Mouse (Mus musculus): ENCODE measurements around the gene Ugt1a2.

Gene Ugt1a2

GRCm38 (mm10) chr1:88234248-88234610 lies 33.8 kb downstream of the Ugt1a2 start:
- DNase-seq (ENCODE audit: low spot score): peak; percentile 11

- DNase-seq (ENCODE audit: low spot score): peak; percentile 30
These were observed 34.2 kb downstream of the Ugt1a2 start for GRCm38 (mm10) chr1:88234646-88235045.

DNA sequence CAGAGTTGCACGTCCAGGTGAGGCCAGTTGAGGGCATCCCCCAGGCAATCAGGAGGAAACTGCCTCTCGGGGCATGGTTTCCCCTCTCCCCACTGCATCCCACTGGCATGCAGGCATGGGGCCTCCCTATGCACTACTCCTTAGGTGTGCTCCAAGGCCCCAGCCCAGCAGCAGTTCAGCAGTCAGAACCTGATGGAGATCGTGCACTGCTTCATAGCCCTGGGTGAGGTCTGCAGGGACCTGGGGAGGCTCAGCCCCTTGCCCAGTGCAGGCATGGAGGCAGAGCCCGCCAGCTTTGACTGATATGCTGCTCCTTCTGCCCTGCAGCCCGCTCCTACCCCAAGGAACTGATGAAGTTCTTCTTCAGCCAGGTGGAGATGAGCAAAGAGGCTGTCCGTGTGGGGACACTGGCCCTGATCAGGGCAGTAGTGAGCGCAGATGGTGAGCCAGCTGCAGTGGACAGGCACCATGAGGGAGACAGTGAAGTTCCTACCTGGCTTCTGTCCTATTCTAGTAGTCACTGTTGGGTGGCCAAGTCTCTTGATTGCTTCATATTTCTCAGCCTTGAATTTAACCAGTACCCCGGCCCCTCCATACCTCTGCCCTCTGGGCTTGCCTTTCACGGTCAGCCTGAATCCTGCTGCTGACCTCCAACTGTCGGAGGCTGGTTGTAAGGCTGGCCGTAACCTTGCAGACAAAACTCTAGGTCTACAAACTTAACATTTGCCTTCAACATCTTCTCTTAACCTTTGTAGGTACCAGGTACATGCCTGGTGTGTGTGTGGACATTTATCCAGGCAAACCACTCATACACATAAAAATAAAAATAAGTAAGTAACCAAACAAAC lies 34.9 kb downstream of the Ugt1a2 start:
- DNase-seq (ENCODE audit: low spot score): peak; percentile 35

DNA sequence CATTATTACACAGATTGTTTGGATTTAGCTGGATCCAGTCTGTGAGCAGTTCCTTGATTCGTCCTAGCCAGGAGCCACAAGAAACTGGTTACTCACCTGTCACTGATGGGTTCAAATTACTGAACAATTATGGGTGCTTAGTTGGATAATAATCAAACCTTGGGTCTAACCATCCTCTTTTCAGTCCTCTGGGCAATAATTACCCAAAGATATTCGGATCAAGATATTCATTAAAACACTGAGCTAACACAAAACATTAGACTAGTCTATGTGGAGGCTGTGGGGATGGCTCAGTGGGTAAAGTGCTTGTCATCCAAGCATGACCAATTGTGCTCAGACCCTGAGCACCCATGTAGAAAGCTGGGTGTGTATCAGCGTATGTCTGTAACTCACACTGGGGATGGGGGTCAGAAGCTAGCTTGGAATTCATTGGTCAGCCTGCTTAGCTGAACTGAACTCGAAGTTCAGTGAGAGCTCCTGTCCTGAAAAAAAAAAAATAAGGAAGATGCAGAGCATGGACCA lies 35.6 kb downstream of the Ugt1a2 start:
- no peak for DNase-seq (ENCODE audit: low spot score)

- DNase-seq (ENCODE audit: low spot score): no peak
These were observed 36.9 kb downstream of the Ugt1a2 start for GRCm38 (mm10) chr1:88237311-88237710.

DNA sequence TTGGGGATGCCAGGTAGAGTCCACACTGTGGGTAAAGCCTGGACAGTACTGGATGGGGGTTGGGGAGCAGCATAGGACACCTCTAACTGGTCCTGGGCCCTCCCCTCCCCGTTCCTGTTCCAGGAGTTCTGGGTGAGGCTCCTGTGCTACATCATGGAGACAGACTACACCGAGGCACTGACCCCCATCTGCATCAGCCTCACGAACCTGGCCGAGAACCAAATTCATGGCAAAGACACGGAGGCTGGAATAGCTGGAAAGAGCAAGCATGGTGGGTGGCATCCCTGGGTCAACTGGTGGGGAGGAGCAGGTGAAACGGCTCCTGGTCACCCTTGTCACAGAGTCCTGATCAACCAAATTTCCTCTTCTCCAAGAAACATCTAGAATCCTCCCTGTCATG lies 38.4 kb downstream of the Ugt1a2 start:
- DNase-seq (ENCODE audit: low spot score): no peak

- no peak for DNase-seq (ENCODE audit: low spot score)
These were observed 39.7 kb downstream of the Ugt1a2 start for GRCm38 (mm10) chr1:88240072-88240471.

GRCm38 (mm10) chr1:88240579-88240978 lies 40.2 kb downstream of the Ugt1a2 start:
- DNase-seq (ENCODE audit: low spot score): no peak

- DNase-seq (ENCODE audit: low spot score): no peak
These were observed 43.5 kb downstream of the Ugt1a2 start for GRCm38 (mm10) chr1:88243861-88244260.

DNA sequence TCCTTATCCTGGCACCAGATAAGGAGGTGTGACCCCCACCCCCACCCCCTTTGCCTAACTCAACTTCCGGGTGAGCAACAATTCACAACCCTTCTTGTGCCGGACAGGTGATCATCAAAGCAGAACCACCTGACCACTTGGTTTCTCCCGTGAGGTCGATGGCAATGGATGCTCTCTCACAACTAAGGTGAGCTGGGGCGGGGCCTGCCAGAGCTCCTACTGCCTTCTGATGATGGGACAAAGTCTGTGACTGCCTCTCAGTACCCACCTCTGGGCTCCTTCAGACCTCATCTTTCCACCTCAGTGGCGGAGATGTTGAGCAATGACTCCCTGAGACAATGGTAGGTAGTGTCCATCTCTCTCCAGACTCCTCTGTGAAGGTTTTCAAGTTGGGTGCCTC lies 45.5 kb downstream of the Ugt1a2 start:
- no peak for DNase-seq (ENCODE audit: low spot score)

- DNase-seq (ENCODE audit: low spot score): no peak
These were observed 46.0 kb downstream of the Ugt1a2 start for GRCm38 (mm10) chr1:88246386-88246785.

- no peak for DNase-seq (ENCODE audit: low spot score)
These were observed 47.3 kb downstream of the Ugt1a2 start for GRCm38 (mm10) chr1:88247660-88248059.

DNA sequence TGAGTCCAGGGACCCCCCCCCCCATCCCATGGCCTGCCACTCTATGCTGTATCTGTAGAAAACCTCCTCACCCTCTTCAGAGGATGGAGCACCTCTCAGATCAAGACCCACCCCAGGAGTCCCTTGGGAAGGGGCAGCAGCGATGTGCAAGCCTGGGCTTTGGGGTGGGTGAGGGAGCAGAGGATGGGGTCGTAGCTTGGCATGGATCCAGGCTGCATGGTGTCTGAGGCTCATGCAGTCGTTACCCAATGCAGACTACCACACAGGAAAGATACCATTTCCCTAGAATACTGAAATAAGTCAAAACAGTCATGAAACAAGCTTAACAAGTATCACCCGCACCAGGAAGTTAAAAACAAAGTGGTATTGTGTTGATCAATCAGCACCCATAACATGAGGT lies 48.3 kb downstream of the Ugt1a2 start:
- no peak for DNase-seq (ENCODE audit: low spot score)

DNA sequence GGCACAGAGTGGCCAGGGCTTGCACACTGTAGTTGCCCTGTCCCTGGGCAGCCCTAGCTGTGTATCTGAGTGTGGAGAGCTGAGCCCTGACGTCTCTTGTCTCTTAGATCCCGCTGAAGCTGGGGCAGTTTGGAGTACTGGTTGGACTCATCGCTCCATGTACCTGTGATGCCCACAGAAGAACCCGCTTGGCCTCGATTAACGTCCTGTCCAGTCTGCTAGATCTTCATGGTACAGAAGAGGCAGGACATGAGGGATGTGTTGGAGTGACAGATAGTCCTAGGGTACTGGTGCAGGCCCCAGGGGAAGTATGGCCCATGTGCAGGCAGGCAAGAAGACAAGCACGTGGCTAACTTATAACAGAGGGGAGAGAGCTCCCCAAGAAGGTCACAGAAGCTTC lies 49.2 kb downstream of the Ugt1a2 start:
- DNase-seq (ENCODE audit: low spot score): no peak

GRCm38 (mm10) chr1:88250023-88250422 lies 49.6 kb downstream of the Ugt1a2 start:
- no peak for DNase-seq (ENCODE audit: low spot score)

GRCm38 (mm10) chr1:88253106-88253505 lies 52.7 kb downstream of the Ugt1a2 start:
- no peak for DNase-seq (ENCODE audit: low spot score)

- DNase-seq (ENCODE audit: low spot score): no peak
These were observed 53.1 kb downstream of the Ugt1a2 start for GRCm38 (mm10) chr1:88253540-88253939.

- DNase-seq (ENCODE audit: low spot score): no peak
These were observed 54.5 kb downstream of the Ugt1a2 start for GRCm38 (mm10) chr1:88254793-88255465.

- no peak for DNase-seq (ENCODE audit: low spot score)
These were observed 55.1 kb downstream of the Ugt1a2 start for GRCm38 (mm10) chr1:88255466-88255857.

DNA sequence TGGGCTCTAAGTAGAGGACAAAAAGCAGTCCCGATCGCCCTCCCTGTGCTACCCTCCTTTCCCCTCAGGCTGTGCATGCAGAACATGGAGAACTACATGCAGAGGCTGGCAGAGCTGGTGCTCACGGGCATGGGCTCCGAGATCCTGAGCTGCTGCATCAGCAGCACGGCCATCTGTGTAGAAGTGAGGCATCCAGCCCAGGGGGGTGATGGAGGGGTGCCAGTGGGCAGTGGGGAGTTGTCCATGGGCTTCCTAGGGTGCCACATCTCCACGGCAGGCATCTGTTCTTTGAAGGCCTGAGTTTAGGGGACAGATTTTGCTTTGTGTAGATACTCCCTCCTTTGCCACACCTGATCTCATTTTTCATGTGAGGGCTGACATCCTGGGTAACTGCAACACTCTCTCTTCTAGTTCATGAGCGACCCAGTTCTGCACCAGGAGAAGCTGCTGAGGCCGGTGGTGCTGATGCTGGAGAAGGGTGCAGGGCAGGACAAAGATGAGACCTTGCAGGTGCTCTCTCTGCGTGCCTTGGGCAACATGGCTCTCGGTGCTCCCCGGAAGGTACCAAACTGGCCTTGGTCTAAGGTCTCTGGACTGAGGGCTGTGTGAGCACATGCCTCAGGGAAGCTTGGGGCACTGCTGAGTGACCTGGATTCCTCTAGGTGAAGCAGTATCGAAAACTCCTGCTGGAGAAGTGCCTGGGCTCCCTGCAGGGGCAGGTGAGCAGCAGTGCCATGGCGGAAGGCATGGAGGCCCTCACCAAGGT lies 55.8 kb downstream of the Ugt1a2 start:
- DNase-seq (ENCODE audit: low spot score): no peak

GRCm38 (mm10) chr1:88256886-88257663 lies 56.7 kb downstream of the Ugt1a2 start:
- DNase-seq (ENCODE audit: low spot score): no peak

- DNase-seq (ENCODE audit: low spot score): peak; percentile 43
These were observed 57.3 kb downstream of the Ugt1a2 start for GRCm38 (mm10) chr1:88257681-88258080.
